Mouse (Mus musculus) heart, postnatal 0 days (tissue): Measurements from ENCODE around the gene Plekhm2. TPM values are rescaled to one million over a fixed set of nuclear protein-coding genes. Genes with fewer than 3 reads are reported as not detected.

Experiments used
- ATAC-seq: fragments of 200-750 bp; cut with Nextera tagmentation; 2 replicates; pipeline ENCODE4 v1.8.0; 2017; ENCODE audit warnings: low read depth, moderate number of reproducible peaks, moderate library complexity; ENCODE audit not compliant: insufficient read depth
- DNase-seq: peaks from one replicate; pipeline ENCODE4 v3.0.0-alpha.2; 2016; ENCODE audit warnings: low spot score
- H3K27ac ChIP-seq: fragments of 300-500 bp; sonication (generic); 2 replicates; pipeline ENCODE4 v1.5.1; 2014; ENCODE audit warnings: low read depth, mild to moderate bottlenecking
- H3K27me3 ChIP-seq: fragments of 300-500 bp; sonication (generic); 2 replicates; pipeline ENCODE4 v1.6.1; 2014; ENCODE audit warnings: low read length, mixed read lengths; ENCODE audit not compliant: control insufficient read depth, insufficient read depth
- H3K36me3 ChIP-seq: fragments of 300-500 bp; sonication (generic); replicated peaks from 2 replicates; pipeline ENCODE4 v1.6.1; 2014; ENCODE audit warnings: low read length, mixed read lengths; ENCODE audit not compliant: control insufficient read depth, insufficient read depth
- H3K4me1 ChIP-seq: fragments of 300-500 bp; sonication (generic); 2 replicates; pipeline ENCODE4 v1.6.1; 2014; ENCODE audit warnings: antibody characterized with exemption; ENCODE audit not compliant: control insufficient read depth, insufficient read depth
- H3K4me2 ChIP-seq: fragments of 300-500 bp; sonication (generic); 2 replicates; pipeline ENCODE4 v1.6.1; 2014; ENCODE audit warnings: low read depth, mild to moderate bottlenecking, low read length, moderate library complexity
- H3K4me3 ChIP-seq: fragments of 300-500 bp; sonication (generic); 2 replicates; pipeline ENCODE4 v1.5.1; 2014; ENCODE audit warnings: low read depth, low read length
- H3K9ac ChIP-seq: fragments of 300-500 bp; sonication (generic); replicated peaks from 2 replicates; pipeline ENCODE4 v1.6.1; 2014; ENCODE audit warnings: low read depth, low read length, mixed read lengths
- H3K9me3 ChIP-seq: fragments of 300-500 bp; sonication (generic); replicated peaks from 2 replicates; pipeline ENCODE4 v1.6.1; 2016; ENCODE audit warnings: low read length; ENCODE audit not compliant: control insufficient read depth
- CTCF ChIP-seq: IDR thresholded peaks from 2 replicates; pipeline ENCODE4 v1.5.1; 2016; ENCODE audit warnings: antibody characterized with exemption, control low read depth, low read depth
- EP300 ChIP-seq: IDR thresholded peaks from 2 replicates; pipeline ENCODE4 v1.6.1; 2016; ENCODE audit warnings: antibody characterized with exemption, low read depth
- WGBS: fragments of 180-500 bp; shearing (Covaris S2); extraction: QIAGEN DNeasy Blood & Tissue Kit; methylation state at CpG from one replicate; pipeline ENCODE4 v1.1.7; 2014; 5-methylcytosine and 5-hydroxymethylcytosine counted together
- polyA plus RNA-seq: library from polyadenylated mRNA; unstranded; fragments of >200 nt; fragmentation: Nextera tagmentation; extraction: Ambion mirVana; gene quantifications from 2 replicates; pipeline ENCODE4 v1.2.1, GENCODE M21; 2015
- total RNA-seq: library from RNA; depleted of rRNA; stranded (reverse); fragments of >200 nt; gene quantifications from 2 replicates; pipeline ENCODE4 v1.2.3, GENCODE M21; 2014; ENCODE audit warnings: low replicate concordance

The Plekhm2 gene
- total and polyA plus RNA-seq, 2 experiments from 2014 or later: 7.0 to 43.3 TPM

- TF ChIP-seq EP300: no peak
- Histone ChIP-seq H3K4me3 (no peak overlapping the region), H3K4me1 (peaks cover 37% of the 10 kb centered on the region), H3K27me3 (no peaks in the 10 kb centered on the region), H3K9me3 (no peaks in the 10 kb centered on the region), H3K9ac (no peak overlapping the region), H3K36me3 (peaks cover 20% of the 10 kb centered on the region), H3K27ac (peak overlapping the region; percentile 30; the same call in 1 of the 2 replicates), H3K4me2 (no peak overlapping the region)
- no peak for ATAC-seq
- no peak for DNase-seq
- WGBS: 87% methylated on average over 13 of the region's 13 CpGs
These were observed 10.9 kb downstream of the Plekhm2 start for GRCm38 (mm10) chr4:141653813-141654212.

GRCm38 (mm10) chr4:141653044-141653443, 11.7 kb downstream of the Plekhm2 start:
- peaks cover 18% of the 10 kb centered on the region for H3K36me3 ChIP-seq
- 59% methylated on average over 8 of the region's 8 CpGs for WGBS
- H3K9me3 ChIP-seq: no peaks in the 10 kb centered on the region
- TF ChIP-seq CTCF (no peak), EP300 (no peak)
- ATAC-seq: no peak
- no peak for DNase-seq
- peaks cover 44% of the 10 kb centered on the region for H3K4me1 ChIP-seq
- no peaks in the 10 kb centered on the region for H3K27me3 ChIP-seq
- H3K27ac ChIP-seq: no peak overlapping the region
- H3K4me3 ChIP-seq: no peak overlapping the region
- H3K4me2 ChIP-seq: no peak overlapping the region
- no peak overlapping the region for H3K9ac ChIP-seq

GRCm38 (mm10) chr4:141651944-141652343, 12.8 kb downstream of the Plekhm2 start:
- ATAC-seq: no peak
- Histone ChIP-seq H3K4me1 (peaks cover 45% of the 10 kb centered on the region), H3K27ac (no peak overlapping the region), H3K36me3 (peaks cover 19% of the 10 kb centered on the region), H3K4me3 (no peak overlapping the region), H3K9ac (no peak overlapping the region; the same call in 1 of the 2 replicates), H3K9me3 (no peaks in the 10 kb centered on the region), H3K4me2 (no peak overlapping the region), H3K27me3 (no peaks in the 10 kb centered on the region)
- no peak for TF ChIP-seq EP300
- no peak for TF ChIP-seq CTCF
- WGBS: 86% methylated on average over 10 of the region's 10 CpGs
- no peak for DNase-seq

- no peaks in the 10 kb centered on the region for H3K9me3 ChIP-seq
- peaks cover 18% of the 10 kb centered on the region for H3K36me3 ChIP-seq
- 52% methylated on average over 6 of the region's 6 CpGs for WGBS
- DNase-seq (no peak), ATAC-seq (peak; percentile 37; the same call in 1 of the 2 replicates)
- no peak overlapping the region for H3K27ac ChIP-seq
- H3K4me2 ChIP-seq: no peak overlapping the region
- H3K27me3 ChIP-seq: no peaks in the 10 kb centered on the region
- H3K4me3 ChIP-seq: no peak overlapping the region
- H3K9ac ChIP-seq: no peak overlapping the region
- peaks cover 39% of the 10 kb centered on the region for H3K4me1 ChIP-seq
- TF ChIP-seq EP300 (no peak), CTCF (no peak)
These were observed 13.4 kb downstream of the Plekhm2 start for GRCm38 (mm10) chr4:141651286-141651685.

GRCm38 (mm10) chr4:141649244-141649643, 15.5 kb downstream of the Plekhm2 start:
- WGBS: 59% methylated on average over 6 of the region's 6 CpGs
- Histone ChIP-seq H3K4me1 (peaks cover 34% of the 10 kb centered on the region), H3K4me3 (no peak overlapping the region), H3K9ac (no peak overlapping the region), H3K9me3 (no peaks in the 10 kb centered on the region), H3K27me3 (no peaks in the 10 kb centered on the region), H3K4me2 (no peak overlapping the region), H3K27ac (peak overlapping the region; percentile 34; the same call in 1 of the 2 replicates), H3K36me3 (peaks cover 18% of the 10 kb centered on the region)
- DNase-seq (no peak), ATAC-seq (no peak)
- TF ChIP-seq EP300 (no peak), CTCF (no peak)

GRCm38 (mm10) chr4:141648262-141648661, 16.4 kb downstream of the Plekhm2 start:
- Histone ChIP-seq H3K9me3 (no peaks in the 10 kb centered on the region), H3K4me3 (no peak overlapping the region), H3K9ac (no peak overlapping the region; the same call in 1 of the 2 replicates), H3K4me2 (no peak overlapping the region), H3K27me3 (no peaks in the 10 kb centered on the region), H3K4me1 (peaks cover 35% of the 10 kb centered on the region), H3K27ac (peak overlapping the region; percentile 54), H3K36me3 (peaks cover 13% of the 10 kb centered on the region)
- DNase-seq: no peak
- WGBS: 53% methylated on average over 5 of the region's 5 CpGs
- TF ChIP-seq CTCF (no peak), EP300 (no peak)
- no peak for ATAC-seq
